Mouse (Mus musculus): Measurements from ENCODE around the gene Tmem274. TPM values are rescaled to one million over a fixed set of nuclear protein-coding genes. Genes with fewer than 3 reads are reported as not detected.

Tmem274 gene
- polyA plus RNA-seq, 1 experiment from 2014 or later: not detected

DNA sequence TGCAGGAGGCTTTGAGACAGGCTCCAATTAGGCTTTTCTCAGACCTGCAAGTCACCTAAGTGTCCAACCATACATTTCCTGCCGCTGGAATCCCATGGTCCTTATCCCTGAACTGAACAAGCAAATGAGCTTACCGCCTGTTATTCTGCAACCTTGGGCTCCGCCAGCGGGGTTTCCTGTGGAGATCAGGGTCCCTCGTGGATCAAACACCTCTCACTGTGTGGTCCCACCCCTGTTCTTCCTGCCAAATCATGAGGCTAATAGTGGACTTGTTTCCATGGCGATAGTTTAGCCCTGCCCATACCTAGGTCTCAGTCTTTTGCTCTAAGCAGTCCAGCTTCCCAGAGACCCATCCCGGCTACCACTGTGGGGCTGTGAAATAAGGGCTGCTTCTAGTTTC lies 49.2 kb downstream of the Tmem274 start:
- Histone ChIP-seq H3K27me3 (replicated peaks) (no peaks in the 10 kb centered on the region), H3K9me3 (no peaks in the 10 kb centered on the region), H3K36me3 (no peaks in the 10 kb centered on the region), H3K4me1 (peaks cover 86% of the 10 kb centered on the region), H3K4me3 (no peak overlapping the region), H3K27ac (replicated peaks) (peak overlapping the region; percentile 48; the same call in 1 of the 2 replicates), H3K4me2 (no peak overlapping the region), H3K9ac (peak overlapping the region; percentile 66)
- ATAC-seq (ENCODE audit: extremely low read depth, insufficient number of reproducible peaks, low FRiP score, low TSS enrichment): no peak
- WGBS: 44% methylated on average over 7 of the region's 7 CpGs

DNA sequence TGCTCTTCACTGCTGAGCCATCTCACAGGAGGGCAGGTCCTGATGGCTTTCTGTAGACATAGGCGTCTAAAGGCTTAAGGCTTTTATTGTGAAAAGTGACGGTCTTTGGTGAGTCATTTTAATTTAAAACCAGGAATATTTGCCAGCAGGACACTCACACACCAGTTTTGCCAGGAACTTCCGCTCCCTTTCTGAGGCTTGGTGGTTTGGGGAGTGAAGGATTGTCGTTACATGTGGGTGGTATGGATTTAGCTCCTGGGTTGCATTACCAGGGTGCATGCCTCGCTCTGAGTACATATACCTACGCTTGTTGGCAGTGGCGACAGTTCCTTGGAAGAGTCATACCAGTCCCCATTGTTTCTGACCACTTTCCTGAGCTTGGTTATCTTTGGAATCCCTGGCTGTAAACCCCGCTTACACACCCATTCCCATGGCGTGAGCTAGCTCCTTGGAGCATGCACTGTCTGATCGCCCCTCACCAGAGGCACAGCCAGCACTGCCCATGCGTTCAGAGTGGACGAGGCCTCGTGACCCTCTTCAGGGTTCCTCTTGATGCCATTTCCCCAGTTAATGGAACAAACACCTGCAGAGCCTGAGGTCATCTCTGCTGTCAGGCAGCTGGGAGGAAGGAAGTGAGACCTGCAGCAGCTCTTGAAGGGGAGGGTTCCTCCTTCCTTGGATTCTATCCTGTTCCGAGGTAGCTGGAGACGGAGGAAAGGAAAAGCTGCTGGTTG lies 50.6 kb downstream of the Tmem274 start:
- Histone ChIP-seq H3K9me3 (no peaks in the 10 kb centered on the region), H3K4me3 (no peak overlapping the region), H3K27me3 (replicated peaks) (no peaks in the 10 kb centered on the region), H3K4me1 (peaks cover 72% of the 10 kb centered on the region), H3K4me2 (no peak overlapping the region), H3K27ac (replicated peaks) (peak overlapping the region; percentile 6; the same call in 1 of the 2 replicates), H3K9ac (no peak overlapping the region), H3K36me3 (no peaks in the 10 kb centered on the region)
- ATAC-seq (ENCODE audit: extremely low read depth, insufficient number of reproducible peaks, low FRiP score, low TSS enrichment): no peak
- 65% methylated on average over 15 of the region's 15 CpGs for WGBS

DNA sequence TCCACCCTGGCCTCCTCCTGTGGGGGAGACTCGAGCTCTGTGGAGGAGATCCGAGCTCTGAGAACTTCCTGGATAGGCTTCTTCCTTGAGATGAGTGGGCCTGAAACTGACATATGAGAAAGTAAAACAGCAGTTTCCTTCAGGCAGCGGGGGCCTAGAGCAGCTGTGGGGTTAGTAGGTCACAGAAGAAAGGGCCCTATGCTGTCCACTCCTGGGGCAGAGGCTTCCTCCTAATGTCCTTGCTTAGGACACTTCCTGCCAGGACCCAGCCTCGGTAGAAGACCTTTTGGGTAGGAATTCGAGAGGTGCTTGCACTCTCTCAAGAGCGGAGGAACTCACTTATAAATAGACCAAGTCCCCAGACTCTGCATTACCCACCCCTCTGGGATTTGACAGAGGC lies 52.5 kb downstream of the Tmem274 start:
- Histone ChIP-seq H3K27me3 (replicated peaks) (no peaks in the 10 kb centered on the region), H3K4me1 (peaks cover 54% of the 10 kb centered on the region), H3K4me3 (no peak overlapping the region), H3K9me3 (no peaks in the 10 kb centered on the region), H3K4me2 (no peak overlapping the region), H3K36me3 (no peaks in the 10 kb centered on the region), H3K9ac (no peak overlapping the region), H3K27ac (replicated peaks) (peak overlapping the region; percentile 48)
- no peak for ATAC-seq (ENCODE audit: extremely low read depth, insufficient number of reproducible peaks, low FRiP score, low TSS enrichment)
- WGBS: 42% methylated on average over 6 of the region's 6 CpGs

Other genes with a start within 250 kb of the Tmem274 start
- gene Kif1b, start 169.7 kb upstream of the Tmem274 start, polyA plus RNA-seq (2015; fragmentation: Nextera tagmentation; extraction: Ambion mirVana): 37.8 and 39.9 TPM in 2 replicates
- gene Ube4b, start 50.6 kb upstream of the Tmem274 start, polyA plus RNA-seq (2015; fragmentation: Nextera tagmentation; extraction: Ambion mirVana): 29.9 and 32.3 TPM in 2 replicates
- 3.6 and 3.9 TPM in 2 replicates for gene Rbp7, start 22.4 kb upstream of the Tmem274 start, polyA plus RNA-seq (2015; fragmentation: Nextera tagmentation; extraction: Ambion mirVana)
- gene Nmnat1, start 7.8 kb downstream of the Tmem274 start, polyA plus RNA-seq (2015; fragmentation: Nextera tagmentation; extraction: Ambion mirVana): 11.1 and 11.9 TPM in 2 replicates
- 28.5 and 34.6 TPM in 2 replicates for gene Lzic, start 7.9 kb downstream of the Tmem274 start, polyA plus RNA-seq (2015; fragmentation: Nextera tagmentation; extraction: Ambion mirVana)
- gene Ctnnbip1, start 40.9 kb downstream of the Tmem274 start, polyA plus RNA-seq (2015; fragmentation: Nextera tagmentation; extraction: Ambion mirVana): 33.4 and 36.2 TPM in 2 replicates
- gene Clstn1, start 109.1 kb downstream of the Tmem274 start, polyA plus RNA-seq (2015; fragmentation: Nextera tagmentation; extraction: Ambion mirVana): 9.2 and 13.6 TPM in 2 replicates
- 3.0 and 3.1 TPM in 2 replicates for gene Pik3cd, start 225.2 kb downstream of the Tmem274 start, polyA plus RNA-seq (2015; fragmentation: Nextera tagmentation; extraction: Ambion mirVana)